Mouse (Mus musculus) adrenal gland, adult 8-10 months (tissue): ENCODE results near the gene Smim14. TPM values are rescaled to one million over a fixed set of nuclear protein-coding genes. Genes with fewer than 3 reads are reported as not detected.
A peak's percentile ranks its signal among the peaks of the same experiment; 100 is the strongest.

Source experiments
- DNase-seq: peaks from one replicate; pipeline ENCODE4 v3.0.0; 2022
- total RNA-seq, 4 experiments: library from RNA; stranded (reverse); gene quantifications; 2 replicates each; pipeline ENCODE4 v1.2.4; 2022

The Smim14 gene
- total RNA-seq, 4 experiments from 2014 or later: 187 to 201 (median 193) TPM

- peak; percentile 76 for DNase-seq
Observed at GRCm38 (mm10) chr5:65401251-65401994, 135.6 kb downstream of the Smim14 start.

Other genes starting within 250 kb of the Smim14 start
- 10 to 100 TPM; 49.3 to 58.4 (median 53.8) TPM for gene Rfc1, start 201.5 kb downstream of the Smim14 start, total RNA-seq
- gene Klb, start 188.9 kb downstream of the Smim14 start, total RNA-seq: 1 to 10 TPM in 3 of 4 experiments, under 1 TPM in 1; 0.80 to 6.0 (median 4.5) TPM
- gene Rpl9, start 145.7 kb downstream of the Smim14 start, total RNA-seq: 1,000 to 10,000 TPM in 3 of 4 experiments, 100 to 1,000 TPM in 1; 977 to 1,080 (median 1,050) TPM
- 10 to 100 TPM; 51.2 to 69.4 (median 58.5) TPM for gene Lias, start 145.7 kb downstream of the Smim14 start, total RNA-seq
- 10 to 100 TPM; 68.1 to 84.6 (median 74.7) TPM for gene Ugdh, start 101.2 kb downstream of the Smim14 start, total RNA-seq
- 10 to 100 TPM in 1 of 4 experiments, 1 to 10 TPM in 2, not detected in 1; 3.6 to 12.4 (median 6.2) TPM for gene Gm43552, start 44.4 kb downstream of the Smim14 start, total RNA-seq
- 10 to 100 TPM; 65.6 to 84.9 (median 75.1) TPM for gene Ube2k, start within 50 bp of the Smim14 start, total RNA-seq
- 100 to 1,000 TPM in 3 of 4 experiments, 10 to 100 TPM in 1; 82.9 to 122 (median 111) TPM for gene Pds5a, start 161.1 kb upstream of the Smim14 start, total RNA-seq
- gene N4bp2, start 226.3 kb upstream of the Smim14 start, total RNA-seq: 10 to 100 TPM; 14.0 to 16.9 (median 14.9) TPM